Mouse (Mus musculus): ENCODE measurements around the gene Ifna15. TPM values are rescaled to one million over a fixed set of nuclear protein-coding genes. Genes with fewer than 3 reads are reported as not detected.

The Ifna15 gene
- total RNA-seq, 2 experiments from 2014 or later, result not detected

GRCm38 (mm10) chr4:88513743-88514142 lies 44.3 kb downstream of the Ifna15 start:
- no peak for DNase-seq

Other genes starting within 250 kb of the Ifna15 start
- gene Hacd4, start 119.3 kb downstream of the Ifna15 start, total RNA-seq (2021), result 1 to 10 TPM; 1.3 to 1.6 TPM
- not detected for gene Ifnb1, start 35.5 kb downstream of the Ifna15 start, total RNA-seq (2021)
- gene Ifna14, start 13.6 kb upstream of the Ifna15 start, total RNA-seq (2021), result not detected
- gene Ifna9, start 34.1 kb upstream of the Ifna15 start, total RNA-seq (2021), result not detected
- gene Ifna12, start 45.1 kb upstream of the Ifna15 start, total RNA-seq (2021), result not detected
- not detected for gene C87499, start 76.2 kb upstream of the Ifna15 start, total RNA-seq (2021)
- gene Ifna13, start 86.2 kb upstream of the Ifna15 start, total RNA-seq (2021), result not detected
- not detected for gene Ifna16, start 118.7 kb upstream of the Ifna15 start, total RNA-seq (2021)
- gene Ifna2, start 125.7 kb upstream of the Ifna15 start, total RNA-seq (2021), result not detected
- not detected for gene Ifnab, start 133.1 kb upstream of the Ifna15 start, total RNA-seq (2021)
- under 1 TPM; 0.26 to 0.43 TPM for gene Gm26566, start 163.6 kb upstream of the Ifna15 start, total RNA-seq (2021)
- 10 to 100 TPM; 45.1 to 47.2 TPM for gene Klhl9, start 164.2 kb upstream of the Ifna15 start, total RNA-seq (2021)
- not detected for gene Gm13271, start 196.6 kb upstream of the Ifna15 start, total RNA-seq (2021)
- not detected for gene Gm13283, start 201.9 kb upstream of the Ifna15 start, total RNA-seq (2021)
- gene Gm13290, start 215.6 kb upstream of the Ifna15 start, total RNA-seq (2021), result not detected
- gene Gm13289, start 218.7 kb upstream of the Ifna15 start, total RNA-seq (2021), result not detected
- gene Gm13272, start 221.6 kb upstream of the Ifna15 start, total RNA-seq (2021), result not detected
- gene Ifnz, start 223.9 kb upstream of the Ifna15 start, total RNA-seq (2021), result not detected
- not detected for gene Gm13276, start 227.5 kb upstream of the Ifna15 start, total RNA-seq (2021)
- gene Gm13277, start 230.4 kb upstream of the Ifna15 start, total RNA-seq (2021), result not detected
- gene Gm13278, start 233.3 kb upstream of the Ifna15 start, total RNA-seq (2021), result not detected
- not detected for gene Gm13275, start 236.2 kb upstream of the Ifna15 start, total RNA-seq (2021)
- not detected for gene Gm13279, start 239.2 kb upstream of the Ifna15 start, total RNA-seq (2021)
- gene Gm13285, start 241.4 kb upstream of the Ifna15 start, total RNA-seq (2021), result not detected
- not detected for gene Gm13287, start 245.0 kb upstream of the Ifna15 start, total RNA-seq (2021)
- gene Gm13288, start 247.3 kb upstream of the Ifna15 start, total RNA-seq (2021), result not detected

Measured in gastrocnemius, postnatal 25 days (tissue).